Mouse (Mus musculus): Measurements from ENCODE around the gene Zfp473.
"Not testable (repeated sequence)": the region's sequence is repeated elsewhere in the genome, so short reads cannot be mapped to it uniquely, and the experiment has no call there.

Zfp473 gene

DNA sequence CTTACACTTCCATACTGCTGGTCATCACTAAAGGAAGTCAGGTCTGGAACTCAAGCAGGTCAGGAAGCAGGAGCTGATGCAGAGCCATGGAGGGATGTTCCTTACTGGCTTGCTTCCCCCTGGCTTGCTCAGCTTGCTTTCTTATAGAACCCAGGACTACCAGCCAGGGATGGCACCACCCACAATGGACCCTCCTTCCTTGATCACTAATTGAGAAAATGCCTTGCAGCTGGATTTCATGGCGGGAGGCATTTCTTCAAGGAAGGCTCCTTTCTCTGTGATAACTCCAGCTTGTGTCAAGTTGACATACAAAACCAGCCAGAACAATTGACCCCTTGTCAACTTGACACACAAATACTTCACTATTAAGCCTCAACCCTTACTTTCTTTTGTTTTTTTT is at the start of gene Zfp473:
Gene Zfp473 (minus strand): TSS at position 101 of the 400 bp plus-strand sequence.
- not testable (repeated sequence) for DNase-seq

DNA sequence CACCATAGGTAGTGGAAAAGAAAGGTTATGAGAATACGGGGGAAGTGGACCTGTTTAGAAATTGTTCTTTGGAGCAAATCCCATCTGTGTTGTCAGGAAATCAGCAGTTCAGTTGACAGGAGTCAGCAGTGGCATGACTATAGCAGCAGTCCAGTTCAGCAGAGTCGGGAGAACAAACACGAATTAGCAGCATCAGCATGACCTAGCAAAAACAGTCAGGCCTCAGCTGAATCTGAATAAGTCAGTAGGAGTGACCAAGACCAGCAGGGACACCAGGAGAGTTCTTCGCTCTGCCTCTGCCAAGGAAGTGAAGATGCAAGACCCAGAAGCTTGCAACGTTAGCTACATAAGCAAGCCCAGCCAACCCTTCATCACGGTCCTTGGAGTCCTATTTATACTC is 41.9 kb upstream of the Zfp473 start:
- no peak for DNase-seq

DNA sequence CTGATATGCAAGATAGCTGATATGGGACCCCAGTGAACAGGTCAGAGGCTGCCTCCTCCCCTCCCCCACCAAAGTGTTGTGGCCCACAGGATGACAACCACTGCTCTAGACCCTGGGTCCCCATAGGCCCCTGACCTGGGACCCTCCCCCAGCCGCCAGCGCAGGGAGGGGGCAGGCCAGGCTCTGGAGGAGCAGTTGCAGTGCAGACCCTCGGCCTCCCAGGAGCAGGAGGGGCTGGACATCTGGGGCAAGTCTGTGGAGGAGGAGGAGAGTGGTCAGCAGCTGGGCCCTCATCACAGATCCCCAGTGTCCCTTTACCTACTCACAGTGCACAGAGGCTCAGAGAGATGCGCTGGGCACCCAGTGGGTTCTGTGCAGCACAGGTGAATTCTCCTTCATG is 39.2 kb upstream of the Zfp473 start:
- DNase-seq = no peak

DNA sequence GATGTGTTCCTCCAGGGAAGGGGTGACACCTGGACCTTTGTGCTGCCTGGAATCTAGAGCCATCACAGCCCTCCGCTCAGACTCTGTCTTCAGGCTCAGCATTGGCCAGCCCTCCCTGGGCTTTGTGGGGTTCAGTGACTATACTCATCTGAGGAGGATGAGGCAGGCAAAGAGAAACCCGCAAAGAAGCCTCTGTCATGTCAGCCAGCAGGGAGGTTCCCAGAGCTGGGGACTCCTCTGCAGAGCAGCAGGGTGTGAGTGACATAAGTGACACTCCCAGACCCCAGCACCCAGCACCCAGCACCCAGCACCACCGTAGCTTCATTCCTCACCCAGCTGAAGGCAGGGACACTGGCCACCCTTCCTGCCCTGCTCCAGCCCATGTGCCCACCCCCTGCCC is 38.7 kb upstream of the Zfp473 start:
- no peak for DNase-seq

- no peak for DNase-seq
Measured at GRCm38 (mm10) chr7:44780101-44780500, 29.3 kb upstream of the Zfp473 start.

GRCm38 (mm10) chr7:44776849-44777498 is 26.1 kb upstream of the Zfp473 start:
- DNase-seq = no peak

GRCm38 (mm10) chr7:44772591-44773204 is 21.8 kb upstream of the Zfp473 start:
- no peak for DNase-seq

GRCm38 (mm10) chr7:44770046-44770578 is 19.3 kb upstream of the Zfp473 start:
- no peak for DNase-seq

GRCm38 (mm10) chr7:44768129-44768528 is 17.3 kb upstream of the Zfp473 start:
- no peak for DNase-seq

DNA sequence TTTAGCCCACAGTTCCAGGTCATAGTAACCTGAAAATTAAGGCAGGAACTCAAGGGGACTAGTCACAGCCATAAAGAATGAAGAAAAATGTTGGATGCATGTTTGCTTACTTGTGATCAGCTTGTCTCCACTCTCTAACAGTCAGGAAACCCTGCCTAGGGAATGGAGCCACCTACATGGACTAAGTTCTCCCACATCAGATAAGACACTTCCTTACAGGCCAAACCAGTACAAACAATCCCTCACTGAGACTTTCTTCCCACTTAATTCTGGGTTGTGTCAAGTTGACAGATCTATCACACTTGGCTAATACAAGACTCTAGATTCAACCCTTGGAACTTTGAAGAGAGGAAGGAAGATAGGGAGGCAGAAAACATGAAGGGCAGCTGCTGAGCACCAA is 9.5 kb upstream of the Zfp473 start:
- no peak for DNase-seq

GRCm38 (mm10) chr7:44757164-44757563 is 6.3 kb upstream of the Zfp473 start:
- no peak for DNase-seq

DNA sequence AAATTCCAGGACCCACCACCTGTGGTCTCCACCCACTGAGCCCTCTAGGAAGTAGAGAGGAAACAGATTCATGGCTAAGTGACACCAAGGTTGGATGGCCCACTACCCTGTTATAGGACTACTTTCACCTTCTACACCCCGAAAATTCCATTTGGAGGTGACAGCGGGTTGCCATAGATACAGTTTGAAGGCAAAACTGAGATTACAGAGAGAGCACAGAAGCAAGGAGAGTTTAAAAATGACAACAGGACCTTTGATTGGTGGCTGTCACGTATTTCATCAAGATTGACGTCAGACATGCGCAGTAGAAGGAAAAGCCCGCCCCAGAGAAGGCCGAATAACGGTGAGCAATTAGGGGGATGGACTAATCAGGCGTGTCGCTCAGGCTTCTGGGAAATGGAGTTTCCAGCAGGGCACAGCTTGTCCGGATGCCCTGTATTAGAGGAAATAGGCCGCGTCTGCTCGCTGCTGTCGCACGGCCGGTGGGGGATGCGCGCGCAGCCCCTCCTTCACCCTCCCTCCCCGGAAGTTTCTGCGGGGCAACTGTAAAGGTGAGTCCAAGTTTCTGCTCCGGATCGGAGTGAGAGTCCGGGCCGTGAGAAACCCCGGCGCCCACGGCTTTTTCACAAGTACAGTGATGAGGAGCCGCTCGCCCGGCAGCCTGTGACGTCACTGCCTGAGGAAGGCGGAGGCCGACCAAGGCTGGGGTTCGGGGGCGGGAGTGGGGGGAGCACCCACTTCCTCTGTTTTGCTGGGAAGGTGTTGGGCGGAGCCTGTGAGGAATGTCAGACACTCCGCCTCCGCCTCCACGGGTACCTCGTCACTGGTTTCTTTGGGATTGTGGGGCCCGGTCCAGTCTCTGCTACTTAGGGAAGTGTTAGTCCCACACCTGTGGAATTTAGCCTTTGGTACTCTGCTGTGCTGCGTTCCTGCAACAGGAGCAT is 2.5 kb downstream of the Zfp473 start, which contains the start of gene Vrk3:
Gene Vrk3 (plus strand): TSS at position 313 of the 944 bp plus-strand sequence.
- peak; percentile 91 to 98 for DNase-seq

- DNase-seq = no peak
Measured at GRCm38 (mm10) chr7:44747115-44747514, 3.7 kb downstream of the Zfp473 start.

- peak; percentile 79 to 88 for DNase-seq
Measured at GRCm38 (mm10) chr7:44745076-44745475, 5.8 kb downstream of the Zfp473 start.

GRCm38 (mm10) chr7:44744270-44744669 is 6.6 kb downstream of the Zfp473 start:
- DNase-seq = no peak

- DNase-seq = no peak
Measured at GRCm38 (mm10) chr7:44741361-44741760, 9.5 kb downstream of the Zfp473 start.

GRCm38 (mm10) chr7:44733723-44734122 is 17.1 kb downstream of the Zfp473 start:
- DNase-seq = no peak

- no peak for DNase-seq
Measured at GRCm38 (mm10) chr7:44728082-44728975, 22.5 kb downstream of the Zfp473 start.

- DNase-seq = no peak
Measured at GRCm38 (mm10) chr7:44727151-44727550, 23.7 kb downstream of the Zfp473 start.

DNA sequence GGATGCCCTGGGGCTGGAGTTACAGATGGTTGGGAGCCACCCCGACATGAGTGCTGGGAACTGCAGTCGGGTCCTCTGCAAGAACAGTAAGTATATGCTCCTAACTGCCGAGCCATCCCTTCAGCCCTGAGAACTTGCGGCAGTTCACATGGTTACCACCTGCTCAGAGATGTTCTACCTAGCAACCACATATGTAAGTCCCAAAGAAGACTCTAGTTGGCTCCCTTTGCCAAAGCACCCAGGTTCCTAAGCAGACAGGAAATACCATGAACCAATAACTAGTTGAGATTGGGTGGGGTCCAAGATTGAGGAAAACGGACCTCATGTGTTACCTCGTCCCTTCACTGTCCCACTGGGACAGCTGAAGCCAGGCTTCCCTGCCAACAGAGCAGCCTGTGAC is 24.5 kb downstream of the Zfp473 start:
- no peak for DNase-seq

GRCm38 (mm10) chr7:44724316-44724715 is 26.5 kb downstream of the Zfp473 start:
- DNase-seq = no peak

DNA sequence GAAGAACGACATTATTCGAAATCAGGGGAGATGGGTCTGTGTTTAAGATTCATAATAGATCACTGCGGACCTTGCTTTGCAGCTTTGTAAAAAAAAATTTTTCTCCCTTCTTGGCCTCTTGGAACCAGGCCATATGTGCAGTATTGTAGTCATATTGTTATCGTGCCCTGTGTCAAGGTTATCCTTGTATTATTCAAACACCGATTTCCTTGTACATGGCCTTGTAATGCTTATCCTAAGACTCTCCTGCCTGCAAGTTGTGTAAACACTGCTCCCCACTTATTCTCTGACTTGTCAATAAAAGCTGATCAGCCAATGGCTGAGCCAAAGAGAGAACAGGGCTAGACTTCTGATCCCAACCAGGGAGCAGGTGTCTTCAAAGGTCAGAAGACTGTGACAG is 28.8 kb downstream of the Zfp473 start:
- no peak for DNase-seq
